Mouse (Mus musculus) testis, postnatal 10 days (tissue): ENCODE data around the gene Trim23.
"Not testable (repeated sequence)": the region's sequence is repeated elsewhere in the genome, so short reads cannot be mapped to it uniquely, and the experiment has no call there.

Source experiments
- DNase-seq: peaks from one replicate; pipeline ENCODE4 v3.0.0; 2021; ENCODE audit warnings: low spot score

Gene Trim23

DNA sequence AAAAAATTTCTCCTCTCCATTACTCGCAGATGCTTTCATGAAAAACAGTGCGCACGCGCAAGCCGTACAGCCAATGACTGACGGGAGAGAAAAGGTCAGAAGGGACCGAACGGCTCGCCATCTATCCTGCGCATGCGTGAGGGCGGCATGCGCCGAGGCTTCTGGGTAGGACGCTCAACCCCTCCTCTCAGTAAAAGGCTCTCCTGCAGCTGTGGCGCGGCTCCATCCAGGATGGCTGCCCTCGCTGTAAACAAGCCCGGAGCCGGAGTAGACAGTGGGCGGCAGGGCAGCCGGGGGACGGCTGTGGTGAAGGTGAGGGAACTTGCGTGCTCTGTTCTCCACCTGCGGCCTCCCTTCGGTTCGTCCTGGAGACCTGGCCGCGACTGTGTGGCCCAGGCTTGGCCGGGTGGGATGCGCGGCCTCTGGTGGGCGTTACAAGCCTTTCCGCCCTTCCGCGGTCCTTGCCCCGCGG lies at the start of gene Trim23:
Gene Trim23 (plus strand): TSS at position 148 of the 472 bp plus-strand sequence.
- peak; percentile 98 for DNase-seq

DNA sequence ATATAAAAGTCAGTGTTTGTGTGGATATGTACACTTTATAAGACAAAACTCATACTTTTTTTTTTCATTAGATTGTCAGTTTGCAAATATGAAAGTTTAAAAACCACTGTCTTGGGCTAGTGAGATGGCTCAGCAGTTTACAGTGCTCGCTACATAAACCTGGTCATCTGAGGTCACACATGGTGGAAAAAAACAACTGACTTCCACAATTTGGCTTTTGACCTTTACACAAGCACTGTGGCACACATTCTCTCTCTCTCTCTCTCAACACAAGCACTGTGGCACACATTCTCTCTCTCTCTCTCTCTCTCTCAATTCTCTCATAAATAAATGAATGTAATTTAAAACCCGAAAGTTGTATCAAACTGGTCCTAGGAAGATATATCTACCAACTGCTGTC lies 46.0 kb upstream of the Trim23 start:
- no peak for DNase-seq

DNA sequence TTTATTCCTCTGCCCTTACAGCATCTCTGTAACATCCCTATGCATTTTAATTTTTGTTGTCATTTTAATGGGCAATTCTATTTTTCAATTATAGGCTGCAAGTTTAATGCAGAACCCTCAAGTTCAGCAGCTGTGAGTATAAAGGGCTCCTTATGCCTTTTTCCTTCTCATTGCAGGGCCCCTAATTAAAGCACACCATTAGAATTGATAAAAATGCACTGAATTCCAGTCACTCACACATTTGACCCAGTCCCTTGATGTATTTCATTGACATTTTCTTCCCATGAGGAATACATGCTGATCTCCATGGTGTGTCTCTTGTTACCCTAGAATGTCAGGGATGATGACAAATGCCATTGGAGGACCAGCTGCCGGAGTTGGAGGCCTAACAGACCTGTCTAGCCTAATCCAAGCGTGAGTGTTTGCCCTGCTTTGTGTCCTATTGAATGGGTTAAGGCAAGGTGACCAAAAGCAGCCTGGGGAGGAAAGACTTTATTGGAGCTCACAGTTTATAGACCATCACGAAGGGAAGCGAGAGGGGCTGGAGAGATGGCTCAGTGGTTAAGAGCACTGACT lies 44.0 kb upstream of the Trim23 start:
- no peak for DNase-seq

DNA sequence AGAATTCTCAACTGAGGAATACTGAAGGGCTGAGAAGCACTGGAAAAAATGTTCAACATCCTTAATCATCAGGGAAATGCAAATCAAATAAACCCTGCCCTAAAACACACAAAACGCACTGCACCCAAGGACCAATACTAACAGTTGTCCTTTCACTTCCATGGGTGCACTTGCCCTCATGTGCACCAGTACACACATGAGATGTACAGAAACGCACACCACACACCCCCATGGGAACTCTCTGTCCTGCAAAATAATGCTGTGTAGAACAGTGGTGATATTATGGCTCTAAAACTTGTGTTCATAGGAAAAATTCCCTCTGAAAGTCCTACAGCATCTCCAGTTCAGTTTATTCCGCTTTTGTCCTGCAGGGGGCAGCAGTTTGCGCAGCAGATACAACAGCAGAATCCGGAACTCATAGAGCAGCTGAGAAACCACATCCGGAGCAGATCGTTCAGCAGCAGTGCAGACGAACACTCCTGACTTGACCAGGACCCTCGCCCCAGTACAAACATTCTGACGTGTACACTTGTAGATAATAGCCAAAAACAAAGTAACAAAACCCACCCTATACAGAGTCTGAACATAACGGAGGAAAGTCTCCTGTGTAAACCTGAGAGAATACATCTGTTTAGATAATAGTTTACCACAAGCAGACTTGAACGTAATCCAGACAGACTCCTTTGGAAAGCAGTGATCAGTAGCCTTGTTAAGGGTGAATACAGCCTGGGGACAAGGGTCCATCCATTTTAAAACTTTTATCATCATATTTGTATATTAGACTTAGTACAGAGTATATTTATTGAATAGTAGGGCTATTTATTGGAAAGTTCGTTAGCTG lies 39.0 kb upstream of the Trim23 start:
- DNase-seq = peak; percentile 87

DNA sequence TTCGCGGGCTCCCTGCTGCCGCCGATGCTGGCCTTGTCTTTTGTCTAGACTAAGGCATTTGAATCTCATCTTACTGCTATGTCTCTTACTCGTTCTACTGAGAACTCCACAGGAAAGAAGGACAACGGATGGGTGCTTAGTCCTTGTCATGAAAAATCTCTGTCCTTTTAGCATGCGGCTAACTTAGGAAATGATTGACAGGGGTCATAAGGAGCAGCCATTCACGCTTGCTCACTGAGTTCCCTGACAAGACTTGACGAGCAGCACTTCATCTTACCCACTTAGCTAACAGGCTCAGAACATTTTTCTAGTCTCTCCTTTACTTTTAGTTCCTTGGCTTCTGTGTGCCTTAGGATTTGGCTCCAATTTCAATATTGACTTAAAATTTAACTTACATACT lies 33.7 kb upstream of the Trim23 start:
- no peak for DNase-seq

DNA sequence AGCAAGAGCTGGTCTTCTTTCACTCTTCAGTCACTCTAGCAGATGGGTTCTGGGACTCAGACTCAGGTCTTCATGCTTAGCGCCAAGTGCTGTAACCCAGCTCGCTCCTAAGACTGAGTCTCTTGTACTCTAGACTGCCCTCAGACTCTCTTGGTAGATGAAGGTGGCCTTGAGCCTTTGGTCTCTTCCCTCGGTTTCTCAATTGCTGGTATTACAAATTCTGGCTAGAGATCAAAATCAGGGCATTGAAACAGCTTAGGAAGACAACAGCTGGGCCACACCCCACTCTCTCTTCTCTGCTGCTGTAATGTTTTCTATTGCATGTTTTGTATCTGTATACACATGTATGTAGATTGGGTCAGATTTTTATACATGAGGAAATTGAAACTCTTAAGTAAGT lies 33.0 kb upstream of the Trim23 start:
- DNase-seq = no peak

DNA sequence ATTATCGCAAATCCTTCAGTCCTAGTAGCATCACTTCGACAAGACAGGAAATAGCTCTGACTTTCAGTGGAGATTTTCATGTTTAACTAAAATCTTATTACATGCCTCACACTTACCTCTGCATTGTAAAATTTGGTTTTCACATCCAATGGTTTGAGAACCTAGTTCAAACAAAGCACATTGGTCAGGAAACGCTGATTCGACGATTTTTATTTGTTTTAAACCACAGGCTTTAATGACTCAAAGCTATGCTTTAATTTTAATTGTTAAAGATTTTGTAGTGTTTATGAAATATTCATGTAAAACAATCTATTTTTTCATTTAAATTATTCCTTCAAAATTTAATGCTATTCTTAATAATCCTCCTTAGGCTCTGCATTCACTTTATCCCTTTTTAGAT lies 24.4 kb upstream of the Trim23 start:
- DNase-seq = no peak

DNA sequence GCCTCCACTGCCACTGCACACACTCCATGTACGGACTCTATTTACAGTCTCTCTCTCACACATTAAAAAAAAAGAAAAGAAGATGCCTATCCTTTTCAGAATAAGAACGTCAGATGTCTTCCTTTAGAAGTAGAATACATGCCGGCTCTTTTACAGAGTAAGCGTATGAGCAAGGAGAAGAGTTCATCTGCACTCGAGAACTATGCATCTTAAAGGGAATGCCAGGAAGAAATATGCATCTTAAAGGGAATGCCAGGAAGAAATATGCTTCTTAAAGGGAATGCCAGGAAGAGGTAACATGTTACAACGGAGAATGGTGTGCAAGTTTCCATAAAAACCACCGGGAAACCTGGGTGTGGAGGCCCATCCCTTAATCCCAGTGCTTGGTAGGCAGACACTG lies 23.5 kb upstream of the Trim23 start:
- DNase-seq = no peak

DNA sequence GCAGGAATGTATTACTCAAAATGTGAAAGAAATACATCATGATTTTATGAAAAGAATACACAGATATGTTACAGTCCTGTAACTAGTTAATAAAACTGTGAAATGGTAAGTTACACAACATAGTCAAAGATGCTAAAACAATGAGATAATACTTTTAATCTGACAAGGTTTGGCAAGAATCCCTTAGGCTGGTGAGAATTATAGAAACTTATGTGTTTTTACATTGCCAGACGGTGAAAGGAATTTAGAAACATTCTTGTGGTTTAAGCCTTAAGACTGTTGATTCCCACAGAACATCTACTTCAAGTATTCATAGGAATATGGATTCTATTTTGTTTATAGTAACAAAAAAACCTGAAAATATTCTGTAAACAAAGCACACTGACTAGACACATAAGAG lies 22.9 kb upstream of the Trim23 start:
- no peak for DNase-seq

DNA sequence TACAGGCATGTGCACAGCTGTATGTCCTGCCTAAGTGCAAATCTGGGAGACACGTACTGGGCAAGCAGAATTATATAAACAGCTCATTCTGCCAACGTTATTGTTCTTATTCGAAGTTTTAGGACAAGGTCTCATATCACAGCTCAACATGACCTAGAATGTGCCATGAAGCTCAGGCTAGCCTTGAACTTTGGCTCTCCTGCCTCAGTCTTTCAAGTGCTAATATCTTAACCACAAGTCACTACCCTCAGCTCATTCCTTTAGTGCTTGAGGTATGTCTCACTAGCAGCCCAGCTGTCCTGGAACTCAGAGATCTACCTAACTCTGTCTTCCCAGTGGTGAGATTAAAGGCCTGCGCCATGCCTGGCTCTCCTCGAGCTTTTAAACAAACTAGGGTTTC lies 6.9 kb upstream of the Trim23 start:
- no peak for DNase-seq

DNA sequence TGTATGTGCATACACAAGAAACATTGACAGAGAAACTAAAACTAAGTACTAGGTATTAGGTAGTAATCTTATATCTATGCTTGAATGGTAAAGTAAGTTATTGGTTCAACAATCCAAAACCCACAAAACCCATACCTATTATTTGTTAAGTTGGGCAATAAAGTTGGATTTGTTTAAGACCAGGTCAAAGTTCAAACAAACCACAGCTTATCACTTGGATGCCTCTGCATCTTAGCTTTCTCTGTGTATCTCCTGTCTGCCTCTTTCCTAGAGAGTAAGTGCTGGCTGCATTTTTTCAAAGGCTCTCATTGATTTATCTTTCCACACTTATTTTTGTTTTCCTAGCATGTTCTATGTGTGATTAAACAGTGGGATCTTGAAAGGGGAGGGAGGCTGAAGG lies 6.1 kb upstream of the Trim23 start:
- no peak for DNase-seq

DNA sequence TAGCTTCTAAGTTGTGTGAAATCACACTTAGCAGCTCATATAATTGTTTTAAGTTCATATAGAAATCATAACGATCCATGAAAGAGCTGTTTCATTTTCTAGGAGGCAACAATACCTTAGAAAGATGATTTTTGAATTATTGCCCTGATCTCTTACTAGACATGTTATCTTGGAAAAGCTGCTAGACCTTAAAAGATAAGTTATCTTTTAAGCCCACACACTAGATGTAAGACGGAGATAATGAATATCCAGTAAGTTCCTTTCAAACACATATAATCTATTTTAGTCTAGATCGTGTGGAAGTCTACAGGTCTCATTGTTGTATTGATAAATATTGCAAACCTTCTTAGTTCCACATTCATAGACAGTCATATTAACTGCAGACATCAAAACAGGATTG lies 1.7 kb upstream of the Trim23 start:
- no peak for DNase-seq

DNA sequence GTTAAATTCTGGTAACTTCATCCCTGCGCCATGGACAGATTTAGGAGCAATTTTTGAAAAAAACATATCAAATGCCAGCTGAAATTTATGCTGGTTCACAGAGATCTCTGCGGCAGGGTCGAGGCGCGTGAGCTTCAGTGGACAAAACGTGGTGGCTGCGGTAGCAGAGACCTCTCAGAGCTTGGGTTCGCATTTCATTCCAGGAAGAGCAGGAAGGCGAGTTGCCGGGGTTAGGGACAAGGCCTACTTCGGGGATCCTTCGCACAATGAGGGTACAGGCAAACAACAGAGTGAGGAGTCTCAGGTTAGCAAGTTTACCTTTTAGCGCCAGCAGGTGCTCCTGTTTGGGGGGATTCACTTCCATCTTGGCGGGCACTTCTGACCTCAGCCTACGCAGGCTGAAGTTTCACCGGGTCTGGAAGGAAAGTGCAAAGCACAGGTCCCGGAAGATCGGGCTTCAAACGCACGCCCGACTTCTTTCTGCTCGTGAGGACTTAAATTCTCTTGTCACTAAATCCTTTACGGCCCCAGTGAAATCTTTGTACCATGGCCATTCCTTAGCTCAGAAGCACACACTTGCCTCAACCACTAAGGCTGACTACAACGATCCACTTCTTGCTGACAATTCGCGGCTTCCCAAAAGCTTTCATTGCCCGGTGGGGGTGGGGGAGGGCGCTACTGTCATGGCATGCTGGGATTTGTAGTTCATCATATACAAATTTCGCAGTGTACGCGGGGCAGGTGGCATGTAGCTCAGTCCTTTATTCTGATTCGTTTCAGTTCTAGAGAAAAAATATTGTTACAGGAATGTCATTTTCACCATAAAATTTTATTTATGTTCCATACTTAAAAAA lies 574 bp upstream of the Trim23 start, which contains the start of gene Trappc13:
Gene Trappc13 (minus strand): TSS at position 674 of the 854 bp plus-strand sequence.
- peak; percentile 89 for DNase-seq

DNA sequence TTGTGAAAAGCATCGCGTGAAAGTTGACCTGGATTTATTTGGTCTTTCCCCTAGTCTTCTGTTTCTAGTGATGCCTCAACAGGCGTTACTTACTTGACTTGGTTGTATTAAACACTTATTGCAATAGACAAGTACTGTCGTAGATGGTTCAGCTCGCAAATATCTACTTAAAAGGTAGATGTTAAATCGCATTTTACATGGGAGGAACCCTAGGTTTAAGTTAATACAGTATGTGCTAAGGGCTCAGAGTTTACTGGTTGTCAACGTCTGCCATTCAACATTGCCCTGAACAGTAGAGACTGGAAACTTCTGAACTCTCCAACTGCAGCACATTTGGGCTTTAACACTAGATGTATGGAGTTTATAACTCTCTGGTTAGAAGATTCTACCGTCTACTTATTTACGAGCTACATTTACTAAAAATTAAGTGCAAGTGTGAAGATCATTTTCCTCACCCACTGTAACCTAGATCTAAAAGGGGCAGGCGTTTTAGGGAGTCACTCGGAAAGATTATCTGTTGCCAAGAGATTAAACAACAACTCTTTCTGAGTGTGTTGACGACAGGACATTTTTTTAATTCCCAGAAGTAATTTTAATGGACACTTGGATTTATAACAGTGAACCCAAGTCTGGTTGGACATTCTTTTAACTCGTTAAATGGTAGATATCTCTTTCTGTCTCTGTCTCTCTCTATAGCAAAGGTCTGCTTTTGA lies 735 bp downstream of the Trim23 start:
- no peak for DNase-seq

DNA sequence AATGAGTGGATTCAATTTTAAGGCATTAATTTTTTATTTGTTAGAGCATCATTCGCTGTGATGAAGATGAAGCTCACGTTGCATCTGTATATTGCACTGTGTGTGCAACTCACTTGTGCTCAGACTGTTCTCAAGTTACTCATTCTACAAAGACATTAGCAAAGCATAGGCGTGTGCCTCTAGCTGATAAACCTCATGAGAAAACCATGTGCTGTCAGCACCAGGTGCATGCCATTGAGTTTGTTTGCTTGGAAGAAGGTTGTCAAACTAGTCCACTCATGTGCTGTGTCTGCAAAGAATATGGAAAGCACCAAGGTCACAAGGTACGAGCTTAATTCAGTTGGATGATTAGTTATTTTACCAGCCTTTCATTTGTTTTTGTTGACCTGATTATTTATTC lies 8.8 kb downstream of the Trim23 start:
- no peak for DNase-seq

DNA sequence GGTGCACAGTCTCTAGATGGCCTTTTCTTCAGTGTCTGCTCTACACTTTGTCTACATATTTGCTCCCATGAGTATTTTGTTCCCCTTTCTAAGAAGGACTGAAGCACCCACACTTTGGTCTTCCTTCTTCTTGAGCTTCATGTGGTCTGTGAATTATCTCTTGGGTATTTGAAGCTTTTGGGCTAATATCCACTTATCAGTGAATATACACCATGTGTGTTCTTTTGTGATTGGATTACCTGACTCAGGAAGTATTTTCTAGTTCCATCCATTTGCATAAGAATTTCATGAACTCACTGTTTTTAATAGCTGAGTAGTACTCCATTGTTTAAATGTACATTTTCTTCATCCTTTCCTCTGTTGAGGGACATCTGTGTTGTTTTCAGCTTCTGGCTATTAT lies 17.3 kb downstream of the Trim23 start:
- DNase-seq = not testable (repeated sequence)

DNA sequence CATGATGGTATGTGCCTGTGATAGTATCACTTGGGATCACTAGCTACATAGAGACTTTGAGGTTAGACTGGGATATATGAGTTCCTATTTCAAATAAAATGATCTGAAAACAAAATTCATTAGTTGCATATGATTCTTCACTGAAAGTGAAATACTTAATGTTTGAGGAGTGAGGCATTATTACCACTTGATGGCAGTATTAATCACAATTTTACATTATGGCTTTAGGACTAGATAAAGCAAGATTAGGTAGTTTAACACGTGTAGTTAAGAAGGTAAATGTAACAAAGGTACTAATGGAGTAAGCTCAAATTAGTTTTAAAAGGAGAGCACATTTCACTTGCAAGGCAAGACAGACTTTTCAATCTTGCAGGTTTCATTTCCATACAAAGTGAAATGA lies 25.7 kb downstream of the Trim23 start:
- no peak for DNase-seq

DNA sequence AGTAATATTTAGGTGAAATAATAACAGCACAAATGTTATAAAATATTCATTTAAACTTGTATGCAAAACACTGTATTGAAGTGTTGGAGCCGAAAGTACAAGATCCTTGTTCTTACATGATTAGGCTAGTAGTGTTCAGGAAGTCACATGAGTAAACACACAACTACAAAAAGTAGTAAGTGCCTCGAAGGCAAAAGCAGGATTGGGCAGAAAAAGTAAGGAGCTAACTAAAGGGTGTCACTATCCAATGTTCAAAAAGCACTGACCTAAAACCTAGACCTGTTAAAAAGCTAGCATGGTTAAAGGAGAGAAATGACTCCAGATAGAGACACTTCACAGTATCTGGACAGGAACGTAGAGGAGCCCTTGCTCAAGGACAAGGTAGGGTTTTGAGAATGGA lies 48.9 kb downstream of the Trim23 start:
- DNase-seq = no peak

DNA sequence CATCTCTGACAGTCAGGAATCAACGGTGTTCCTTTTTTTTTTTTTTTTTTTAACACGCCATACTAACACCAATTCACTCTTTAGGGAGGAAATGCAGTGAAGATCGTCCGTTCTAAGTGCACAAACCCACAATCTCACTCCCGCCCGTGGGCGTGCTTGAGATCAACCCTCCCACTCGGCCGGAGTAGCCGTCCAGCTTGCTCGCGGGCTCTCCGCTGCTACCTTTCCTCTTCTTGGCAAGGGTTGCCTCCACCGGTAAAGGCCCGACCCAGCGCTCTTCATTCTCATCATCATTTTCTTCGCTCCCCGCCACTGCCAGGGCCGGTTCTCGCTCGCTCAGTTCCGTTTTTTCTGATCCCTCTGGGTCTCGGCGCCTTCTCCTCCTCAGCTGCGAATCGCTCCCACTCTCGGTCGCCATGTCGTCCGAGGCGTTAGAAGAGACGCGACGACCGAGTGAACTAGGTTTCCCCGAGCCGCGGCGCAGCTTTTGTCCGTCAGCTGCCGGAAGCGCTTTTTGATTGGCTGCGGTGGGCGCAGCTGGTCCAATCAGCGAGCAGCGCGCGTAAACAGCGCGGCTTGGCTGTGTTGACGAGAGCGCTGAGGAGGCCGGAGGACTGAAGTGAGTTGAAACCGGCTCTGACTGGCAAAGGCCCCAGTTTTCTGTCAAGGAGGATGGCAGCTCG lies 49.9 kb downstream of the Trim23 start, which contains the start of the genes Cenpk and Ppwd1:
Gene Cenpk (plus strand): TSS at position 228 of the 683 bp plus-strand sequence.
Gene Ppwd1 (minus strand): TSS at position 460 of the 683 bp plus-strand sequence.
- DNase-seq = peak; percentile 96

DNA sequence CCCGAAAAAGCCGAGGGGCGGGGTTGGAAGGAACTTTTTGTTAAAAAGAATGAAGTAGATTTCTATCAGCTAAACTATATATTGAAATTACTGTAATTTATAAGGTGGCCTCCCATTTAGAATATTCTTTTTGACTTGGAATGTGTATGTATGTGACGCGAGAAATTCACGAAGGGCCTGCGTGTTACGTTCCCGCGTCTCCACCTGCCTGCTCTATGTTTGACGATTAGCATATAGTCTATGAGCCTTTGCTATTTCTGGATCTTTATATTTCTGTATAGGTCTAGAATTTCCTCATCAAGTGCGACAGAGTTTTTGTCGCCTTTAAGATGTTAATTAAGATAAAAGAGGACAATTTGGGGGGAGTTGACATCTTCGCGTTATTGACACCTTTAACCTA lies 50.6 kb downstream of the Trim23 start:
- no peak for DNase-seq
